Mouse (Mus musculus) mouse trophoblast stem cell (cell line): ENCODE results near the gene B3gnt4.
"Not testable (repeated sequence)": the region's sequence is repeated elsewhere in the genome, so short reads cannot be mapped to it uniquely, and the experiment has no call there.

Experiments
- in situ Hi-C, 2 experiments: fragments of 300-500 bp; cut with MseI, MboI; formaldehyde crosslinking; loops; 2 replicates in 1 of 2; 3 replicates in 1 of 2; pipeline ENCODE4 v1.15.1; 2025

The B3gnt4 gene

GRCm38 (mm10) chr5:123510160-123510559, at the start of gene B3gnt4:
B3gnt4 (plus strand) TSS chr5:123510460.
- in situ Hi-C loops = no loop called here

GRCm38 (mm10) chr5:123461420-123461819, 48.8 kb upstream of the B3gnt4 start:
- in situ Hi-C loops = no loop called here

GRCm38 (mm10) chr5:123464638-123465037, 45.6 kb upstream of the B3gnt4 start:
- in situ Hi-C loops = no loop called here

- in situ Hi-C loops = no loop called here
Observed at GRCm38 (mm10) chr5:123470784-123471400, 39.4 kb upstream of the B3gnt4 start.

- in situ Hi-C loops = no loop called here
Observed at GRCm38 (mm10) chr5:123473817-123474216, 36.4 kb upstream of the B3gnt4 start.

- in situ Hi-C loops = no loop called here
Observed at GRCm38 (mm10) chr5:123487659-123488395, 22.4 kb upstream of the B3gnt4 start.

- in situ Hi-C loops = no loop called here
Observed at GRCm38 (mm10) chr5:123489112-123489785, 21.0 kb upstream of the B3gnt4 start, which contains the start of the genes Lrrc43 and Il31. Lrrc43 (plus strand) TSS chr5:123489305. Il31 (minus strand) TSS chr5:123489489.

- in situ Hi-C loops = no loop called here
Observed at GRCm38 (mm10) chr5:123489935-123490334, 20.3 kb upstream of the B3gnt4 start.

GRCm38 (mm10) chr5:123499717-123500116, 10.5 kb upstream of the B3gnt4 start:
- in situ Hi-C loops = loop anchor here (5.0 kb wide), 2 partner anchors 47 to 52 kb away; no protein-coding TSS in a partner anchor

- in situ Hi-C loops = no loop called here
Observed at GRCm38 (mm10) chr5:123501973-123502372, 8.3 kb upstream of the B3gnt4 start.

GRCm38 (mm10) chr5:123507936-123508723, 2.1 kb upstream of the B3gnt4 start:
- in situ Hi-C loops = no loop called here

GRCm38 (mm10) chr5:123508921-123509320, 1.3 kb upstream of the B3gnt4 start:
- in situ Hi-C loops = no loop called here

- in situ Hi-C loops = not testable (repeated sequence)
Observed at GRCm38 (mm10) chr5:123511426-123511825, 1.2 kb downstream of the B3gnt4 start.

GRCm38 (mm10) chr5:123512102-123512501, 1.8 kb downstream of the B3gnt4 start:
- in situ Hi-C loops = no loop called here

- in situ Hi-C loops = no loop called here
Observed at GRCm38 (mm10) chr5:123514871-123515270, 4.6 kb downstream of the B3gnt4 start.

- in situ Hi-C loops = no loop called here
Observed at GRCm38 (mm10) chr5:123520666-123521065, 10.4 kb downstream of the B3gnt4 start.

- in situ Hi-C loops = no loop called here
Observed at GRCm38 (mm10) chr5:123521621-123522020, 11.4 kb downstream of the B3gnt4 start.

- in situ Hi-C loops = no loop called here
Observed at GRCm38 (mm10) chr5:123522166-123522565, 11.9 kb downstream of the B3gnt4 start.

- in situ Hi-C loops = no loop called here
Observed at GRCm38 (mm10) chr5:123523692-123524392, 13.6 kb downstream of the B3gnt4 start, which contains the start of gene Diablo. Diablo (minus strand) TSS chr5:123524176.

- in situ Hi-C loops = no loop called here
Observed at GRCm38 (mm10) chr5:123524393-123524750, 14.1 kb downstream of the B3gnt4 start.

GRCm38 (mm10) chr5:123525281-123525680, 15.0 kb downstream of the B3gnt4 start, which contains the start of gene Gm49027:
Gm49027 (minus strand) TSS chr5:123525488.
- in situ Hi-C loops = no loop called here
